Mouse (Mus musculus): ENCODE measurements around the gene Wnt9a.
A peak's percentile ranks its signal among the peaks of the same experiment; 100 is the strongest.
"Not testable (repeated sequence)": the region's sequence is repeated elsewhere in the genome, so short reads cannot be mapped to it uniquely, and the experiment has no call there.

Gene Wnt9a

DNA sequence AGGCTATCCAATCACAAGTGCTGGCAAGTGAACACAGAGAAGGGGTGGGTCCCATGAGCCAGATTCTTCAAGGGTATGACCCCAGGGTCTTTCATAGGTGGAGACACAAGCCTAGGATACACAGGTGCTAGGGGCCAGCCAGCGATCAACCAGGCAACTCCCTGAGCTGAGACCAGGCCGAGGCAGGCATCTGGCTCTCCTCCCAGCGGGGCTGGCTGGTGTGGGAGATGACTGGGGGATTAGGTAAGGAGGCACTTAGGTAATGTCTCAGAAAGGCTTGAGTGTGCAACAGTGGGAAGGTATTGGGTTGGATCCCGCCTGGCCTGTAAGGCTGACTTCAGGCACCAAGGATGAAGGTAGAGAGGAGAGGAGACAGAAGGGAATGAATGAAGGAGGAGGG lies 28.4 kb downstream of the Wnt9a start:
- DNase-seq (ENCODE audit: low read depth, low spot score) = no peak

DNA sequence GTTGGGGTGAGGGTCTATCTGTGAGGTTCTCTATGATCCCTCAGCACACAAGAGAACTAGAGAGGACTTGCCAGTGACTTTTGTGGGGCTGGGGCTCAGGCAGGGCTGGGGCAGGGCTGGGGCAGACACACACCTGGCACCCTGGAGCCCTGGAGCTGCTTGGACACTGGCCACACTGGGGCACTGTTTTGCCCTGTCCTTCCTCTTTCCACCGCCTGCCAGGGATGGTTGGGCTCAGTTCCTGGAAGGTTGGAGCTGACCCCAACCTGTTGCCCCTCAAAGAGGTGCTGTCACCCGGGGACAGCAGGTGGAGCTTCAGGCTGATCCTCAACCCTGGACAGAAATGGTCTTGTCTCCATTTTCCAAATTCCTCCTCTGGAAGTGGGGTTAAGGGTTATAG lies 29.2 kb downstream of the Wnt9a start:
- no peak for DNase-seq (ENCODE audit: low read depth, low spot score)

DNA sequence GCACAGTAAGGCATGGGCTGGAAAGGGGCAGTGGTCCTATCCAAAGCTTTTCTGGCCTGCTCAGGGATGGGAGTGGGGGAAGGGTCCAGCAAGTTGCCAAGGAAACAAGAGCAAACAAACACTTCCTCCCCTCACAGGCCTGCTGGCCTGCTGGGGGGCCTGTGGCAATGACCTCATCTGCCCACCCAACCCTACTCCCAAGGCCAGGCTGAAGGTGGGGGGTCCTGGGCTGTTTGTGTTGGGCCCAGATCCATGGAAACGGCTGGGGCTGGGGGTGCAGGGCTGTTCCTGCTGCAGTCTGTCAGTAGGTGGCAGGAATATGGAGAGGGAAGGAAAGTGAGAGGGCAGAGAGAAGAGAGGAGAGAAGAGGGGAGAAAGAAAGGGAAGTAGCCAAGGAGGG lies 29.7 kb downstream of the Wnt9a start:
- peak; percentile 31 for DNase-seq (ENCODE audit: low read depth, low spot score)

DNA sequence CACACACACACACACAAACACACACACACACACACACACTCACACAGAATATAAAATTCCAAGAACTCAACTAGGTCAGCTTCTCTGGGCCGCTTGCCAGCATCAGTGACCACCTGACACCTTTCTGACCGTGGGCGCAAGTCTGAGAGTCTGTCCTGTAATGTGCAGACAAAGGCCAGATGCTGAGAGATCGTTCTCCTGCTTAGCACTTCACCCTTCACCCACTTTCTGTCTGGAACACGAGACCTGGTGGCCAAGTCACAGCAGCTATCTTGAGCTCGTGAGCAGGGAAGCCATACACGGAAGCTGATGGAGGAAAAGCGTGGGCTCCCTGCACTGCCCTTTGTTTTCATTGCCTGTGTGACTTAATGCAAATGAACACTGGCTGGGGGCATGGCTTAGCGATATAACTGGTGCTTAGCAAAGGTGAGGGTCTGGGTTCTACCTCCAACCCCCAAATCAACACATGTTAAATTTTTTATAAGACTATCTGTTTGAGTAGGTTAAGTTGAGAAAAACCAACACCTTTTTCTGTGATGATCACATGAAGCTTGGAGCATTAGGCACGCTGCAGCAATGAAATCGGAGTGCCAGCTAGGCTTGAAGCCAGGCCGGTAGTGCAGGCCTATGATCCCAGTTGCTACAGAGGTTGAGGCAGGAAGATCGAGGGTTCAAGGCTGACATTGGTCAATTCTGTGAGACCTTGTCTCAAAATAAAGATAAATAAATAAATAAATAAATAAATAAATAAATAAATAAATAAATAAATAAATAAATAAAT lies 31.4 kb downstream of the Wnt9a start:
- no peak for DNase-seq (ENCODE audit: low read depth, low spot score)

DNA sequence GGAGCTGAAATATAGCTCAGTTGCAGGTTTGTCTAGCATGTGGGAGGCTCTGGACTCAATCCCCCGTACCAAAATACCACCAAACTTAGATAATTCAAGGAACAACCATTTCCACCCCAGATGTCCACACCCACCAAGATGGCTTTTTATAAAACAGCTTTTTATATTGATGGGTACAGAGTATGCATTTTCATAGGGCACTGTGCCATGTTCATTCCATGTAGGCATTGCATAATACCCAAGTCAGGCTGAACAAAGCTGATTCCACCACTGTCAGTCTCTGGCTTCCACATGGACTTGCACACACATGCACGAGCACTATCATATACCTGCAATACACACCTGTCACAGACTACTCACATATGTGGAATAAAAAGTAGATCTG lies 32.0 kb downstream of the Wnt9a start:
- DNase-seq (ENCODE audit: low read depth, low spot score) = no peak

DNA sequence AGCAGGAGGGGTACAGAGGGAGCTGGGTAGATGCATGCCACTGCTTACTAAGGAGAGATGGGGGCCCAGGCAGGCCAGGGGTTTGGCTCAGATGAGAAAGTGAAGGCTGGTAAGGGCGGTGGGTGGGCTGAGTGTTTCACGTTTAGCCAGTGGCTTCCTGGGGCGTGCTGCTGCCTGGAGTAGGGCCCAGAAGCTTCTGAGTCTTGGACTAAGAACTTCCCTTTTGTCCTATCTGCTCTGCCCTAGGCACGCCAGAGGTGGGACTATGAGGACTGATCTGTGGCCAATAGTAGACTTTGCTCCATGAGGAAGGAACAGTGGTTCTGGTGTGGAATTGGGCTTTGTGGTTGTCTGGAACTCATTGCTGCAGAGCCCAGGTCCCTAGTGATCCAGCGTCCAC lies 36.2 kb downstream of the Wnt9a start:
- DNase-seq (ENCODE audit: low read depth, low spot score) = no peak

DNA sequence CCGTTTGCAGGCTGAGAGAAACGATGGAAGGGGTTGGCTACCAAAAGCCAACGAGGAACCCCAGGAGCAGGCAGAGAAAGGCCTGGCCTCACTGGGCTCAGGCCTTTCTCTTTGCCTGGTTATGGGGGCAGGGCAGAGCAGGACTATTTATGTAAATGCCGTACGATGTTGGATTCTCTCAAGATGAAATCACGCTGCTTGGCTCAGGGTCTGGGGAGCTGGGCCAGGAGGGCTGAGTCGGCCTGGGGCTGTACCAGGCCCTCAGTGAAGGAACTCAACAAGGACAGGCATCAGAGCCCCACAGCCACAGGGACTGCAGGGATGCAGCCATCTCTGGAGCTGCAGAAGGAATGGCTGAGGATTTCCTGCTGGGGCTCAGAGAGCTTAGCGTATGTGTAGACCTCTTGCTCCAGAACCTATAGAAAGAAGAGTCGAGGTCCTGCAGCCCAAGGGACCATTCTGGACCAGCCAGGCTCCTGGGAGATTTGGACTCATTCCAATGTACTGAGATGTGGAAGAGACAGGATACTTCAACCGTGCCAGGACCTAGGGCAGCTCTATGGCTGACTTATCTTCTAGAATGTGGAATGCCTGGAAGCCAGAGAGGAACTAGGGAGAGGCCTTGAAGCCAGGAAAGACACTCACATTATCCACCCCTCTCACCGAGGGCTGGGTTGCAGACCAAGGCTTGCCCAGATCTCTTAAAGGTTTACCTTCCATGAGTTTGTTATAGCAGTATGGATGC lies 39.6 kb downstream of the Wnt9a start:
- DNase-seq (ENCODE audit: low read depth, low spot score) = no peak

DNA sequence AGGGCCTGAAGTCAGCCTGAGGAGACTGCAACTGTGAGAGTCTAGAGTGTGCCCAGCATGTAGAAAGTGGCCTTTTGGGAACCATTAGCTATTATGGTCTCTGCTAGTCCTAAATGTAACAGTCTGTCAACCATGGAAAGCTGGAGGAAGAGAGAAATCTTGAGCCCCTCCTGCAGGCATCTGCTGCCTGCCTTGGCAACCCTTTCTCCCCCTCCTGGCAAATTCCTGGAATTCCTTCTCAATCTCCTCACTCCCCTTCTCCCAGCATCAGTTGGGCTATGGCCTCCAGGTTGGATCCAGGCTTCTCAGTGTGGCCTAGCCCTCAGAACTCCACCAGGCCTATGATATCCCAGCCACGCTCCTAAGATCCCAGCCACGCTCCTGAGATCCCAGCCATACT lies 43.6 kb downstream of the Wnt9a start:
- DNase-seq (ENCODE audit: low read depth, low spot score) = no peak

DNA sequence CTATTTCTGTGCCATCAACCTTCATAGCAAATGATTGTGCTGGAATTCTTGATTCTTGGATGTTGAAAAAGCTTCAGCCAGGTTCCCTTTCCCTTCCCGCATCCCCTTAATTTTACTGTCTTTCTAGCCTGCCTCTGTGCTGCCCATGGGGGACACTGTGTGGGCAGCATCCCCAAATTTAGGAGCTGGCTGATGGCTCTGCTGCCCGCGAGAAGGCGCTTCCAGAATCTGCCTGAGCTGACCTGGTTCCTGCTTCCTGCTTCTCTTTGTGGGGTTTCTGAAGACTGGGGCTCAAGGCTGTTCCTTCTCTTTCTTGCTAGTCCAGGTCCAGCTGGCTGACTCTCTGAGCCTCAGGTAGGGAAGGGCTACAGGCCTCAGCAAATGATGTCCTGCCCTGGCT lies 48.1 kb downstream of the Wnt9a start:
- no peak for DNase-seq (ENCODE audit: low read depth, low spot score)

DNA sequence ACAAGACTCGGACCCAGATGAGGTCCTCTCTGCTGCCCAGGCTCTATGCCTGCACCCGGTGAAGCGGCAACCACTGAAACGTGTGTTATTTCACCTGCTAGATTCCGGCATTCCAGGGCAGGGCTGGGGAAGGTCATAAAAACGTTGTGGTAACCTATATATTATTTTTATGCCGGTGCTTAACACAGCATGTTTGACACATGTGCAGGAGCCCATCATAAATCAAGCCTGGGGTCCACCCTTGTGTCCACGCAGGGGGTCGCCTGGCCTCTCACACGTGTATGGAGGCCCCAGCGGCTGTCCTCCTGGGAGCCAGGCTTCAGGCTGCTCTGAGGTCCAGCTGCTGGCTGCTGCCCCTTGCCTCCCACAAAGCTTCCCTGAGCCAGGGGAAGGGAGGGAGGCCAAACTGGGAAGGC lies 50.2 kb downstream of the Wnt9a start:
- DNase-seq (ENCODE audit: low read depth, low spot score) = no peak

DNA sequence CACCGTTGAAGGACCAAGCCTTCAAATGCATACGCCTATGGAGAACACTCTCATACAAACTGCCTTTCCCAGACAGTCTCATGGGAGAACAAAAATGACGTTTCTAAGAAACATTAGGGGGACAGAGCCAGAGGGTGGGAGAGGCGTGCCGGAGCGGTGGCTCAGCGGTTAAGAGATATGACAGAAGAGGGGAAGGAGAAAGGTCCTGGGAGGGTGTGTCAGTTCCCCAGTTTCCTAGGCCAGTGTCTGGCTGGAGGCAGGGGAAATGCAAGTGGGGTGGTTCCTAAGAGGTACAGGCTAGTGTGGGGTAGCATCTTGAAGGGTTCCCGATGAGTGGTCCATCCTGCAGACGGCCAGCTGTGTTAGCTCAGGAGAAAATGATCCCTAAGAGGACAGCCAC lies 54.6 kb downstream of the Wnt9a start:
- DNase-seq (ENCODE audit: low read depth, low spot score) = no peak

DNA sequence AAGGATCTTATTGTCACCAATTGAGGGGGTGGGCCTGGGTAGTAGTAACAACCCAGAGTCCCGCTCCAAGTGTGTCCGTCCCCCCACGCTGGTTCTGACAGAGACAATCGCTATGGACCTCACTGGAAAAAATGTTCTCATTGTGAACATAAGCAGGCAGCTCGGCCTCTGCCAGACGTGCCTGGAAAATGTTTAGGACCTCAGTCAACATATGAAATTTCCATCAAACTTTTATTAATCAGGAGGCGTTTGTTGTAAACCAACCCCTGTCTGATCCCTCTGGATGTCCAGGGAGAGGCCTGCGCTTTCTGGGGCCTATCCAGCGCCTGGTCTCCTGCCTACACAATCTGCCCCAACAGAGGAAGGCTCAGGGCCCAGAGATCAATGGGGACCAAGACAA lies 57.3 kb downstream of the Wnt9a start:
- no peak for DNase-seq (ENCODE audit: low read depth, low spot score)

DNA sequence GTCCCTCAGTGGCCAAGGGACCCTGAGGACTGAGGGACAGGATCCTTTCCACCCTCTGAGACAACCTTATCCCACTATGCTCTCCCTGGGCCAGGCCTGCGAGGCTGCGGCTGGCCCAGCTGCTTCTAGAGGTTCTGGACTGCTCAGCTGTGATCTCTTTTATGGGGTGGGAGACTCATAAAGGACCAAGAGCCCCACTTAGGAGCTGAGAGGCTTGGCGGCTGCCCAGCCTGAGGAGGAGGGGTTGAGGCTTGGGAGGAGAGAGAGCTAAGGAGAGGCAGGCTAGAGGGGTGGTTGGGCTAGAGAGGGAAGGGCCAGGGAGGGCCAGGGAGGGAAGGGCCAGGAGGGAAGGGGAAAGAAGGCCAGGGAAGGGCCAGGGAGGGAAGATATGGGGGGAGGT lies 57.7 kb downstream of the Wnt9a start:
- DNase-seq (ENCODE audit: low read depth, low spot score) = no peak

DNA sequence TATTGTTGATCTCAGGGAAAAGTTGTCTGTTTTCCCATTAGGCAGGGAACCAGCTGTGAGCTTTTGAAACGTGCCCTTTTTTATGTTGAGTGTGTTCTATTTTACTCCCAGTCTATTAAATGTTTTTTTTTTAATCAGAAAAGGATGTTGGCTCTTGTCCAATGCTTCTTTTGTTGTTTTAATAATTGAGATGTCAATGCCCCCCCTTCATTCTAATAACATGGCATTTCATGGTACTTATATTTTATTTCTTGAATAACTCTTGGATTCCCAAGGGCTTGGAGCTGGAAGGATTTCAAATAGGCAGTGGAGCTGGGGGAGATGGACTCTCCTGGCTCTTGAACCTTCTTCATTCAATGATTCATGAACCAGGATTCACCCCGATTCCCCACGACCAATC lies 59.3 kb downstream of the Wnt9a start:
- DNase-seq (ENCODE audit: low read depth, low spot score) = no peak

DNA sequence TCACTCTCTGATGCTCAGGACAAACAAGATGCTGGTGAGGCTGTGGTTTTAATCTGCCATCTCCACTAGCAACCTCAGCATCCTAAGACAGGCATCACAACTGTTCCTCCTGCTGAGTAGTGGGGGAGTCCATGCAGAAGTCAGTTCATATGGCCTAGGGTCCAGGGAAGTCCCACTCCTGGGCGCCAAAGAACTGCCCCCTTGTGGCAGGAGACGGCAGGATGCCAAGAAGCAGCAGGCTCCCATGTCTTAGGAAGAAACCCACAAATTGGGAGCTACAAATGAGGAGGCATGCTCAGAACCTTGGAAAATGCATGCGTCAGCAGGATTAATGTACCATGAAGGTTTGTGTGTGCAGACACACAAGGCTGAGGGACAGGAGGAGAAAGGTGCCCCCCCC lies 59.9 kb downstream of the Wnt9a start:
- DNase-seq (ENCODE audit: low read depth, low spot score) = no peak

DNA sequence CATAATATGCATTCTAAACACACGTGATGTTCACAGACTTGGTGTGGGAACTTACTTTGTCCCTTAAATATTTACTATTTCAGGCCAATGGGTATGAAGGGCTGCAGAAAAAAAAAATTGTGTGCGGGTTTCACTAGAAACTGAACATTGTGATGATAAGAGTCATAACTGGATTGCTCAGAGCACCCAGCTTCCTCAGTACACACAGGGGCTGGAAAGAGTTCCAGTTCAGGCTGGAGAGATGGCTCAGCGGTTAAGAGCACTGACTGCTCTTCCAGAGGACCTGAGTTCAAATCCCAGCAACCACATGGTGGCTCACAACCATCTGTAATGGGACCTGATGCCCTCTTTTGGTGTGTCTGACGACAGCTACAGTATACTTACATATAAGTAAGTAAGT lies 61.2 kb downstream of the Wnt9a start:
- not testable (repeated sequence) for DNase-seq (ENCODE audit: low read depth, low spot score)

DNA sequence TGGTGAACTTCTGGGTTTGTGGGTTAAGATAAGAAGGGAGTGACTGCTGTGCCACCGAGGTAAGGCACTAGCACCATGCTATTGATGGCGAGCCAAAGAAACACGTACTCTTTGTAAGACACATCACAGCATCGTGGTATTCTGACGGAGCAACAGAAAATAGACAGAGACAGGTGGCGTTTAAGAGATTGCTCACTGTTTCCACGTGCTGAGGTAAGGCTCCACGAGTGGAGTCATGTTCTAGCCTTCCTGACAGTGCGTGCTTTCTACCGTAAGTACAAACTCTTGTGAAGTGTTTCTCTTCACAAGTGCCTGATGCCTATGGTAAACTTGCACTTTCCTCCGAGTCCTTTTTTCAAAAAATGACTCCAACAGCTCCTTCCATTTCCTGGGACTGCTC lies 63.1 kb downstream of the Wnt9a start:
- DNase-seq (ENCODE audit: low read depth, low spot score) = no peak

DNA sequence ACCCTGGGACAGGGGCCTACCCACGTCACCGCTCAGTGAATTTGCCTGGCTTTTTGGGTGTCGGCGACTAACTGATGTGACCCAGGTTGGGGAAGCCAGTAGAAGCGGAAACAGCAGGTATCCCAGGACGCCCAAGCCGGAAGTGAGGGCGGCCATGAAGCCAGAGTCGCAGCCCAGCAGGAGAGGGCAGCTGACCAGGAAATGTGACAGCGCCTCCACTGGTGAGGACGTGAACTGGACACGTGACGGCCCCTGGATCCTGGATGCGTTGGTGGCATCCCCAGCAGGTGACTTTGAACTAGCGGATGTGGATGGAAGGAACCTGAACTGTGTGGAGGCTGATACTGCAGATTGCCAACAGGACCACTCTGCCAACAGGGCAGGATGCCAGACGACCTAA lies 68.7 kb downstream of the Wnt9a start, which contains the start of gene Prss38:
Gene Prss38 (minus strand): TSS at position 183 of the 400 bp plus-strand sequence.
- no peak for DNase-seq (ENCODE audit: low read depth, low spot score)

DNA sequence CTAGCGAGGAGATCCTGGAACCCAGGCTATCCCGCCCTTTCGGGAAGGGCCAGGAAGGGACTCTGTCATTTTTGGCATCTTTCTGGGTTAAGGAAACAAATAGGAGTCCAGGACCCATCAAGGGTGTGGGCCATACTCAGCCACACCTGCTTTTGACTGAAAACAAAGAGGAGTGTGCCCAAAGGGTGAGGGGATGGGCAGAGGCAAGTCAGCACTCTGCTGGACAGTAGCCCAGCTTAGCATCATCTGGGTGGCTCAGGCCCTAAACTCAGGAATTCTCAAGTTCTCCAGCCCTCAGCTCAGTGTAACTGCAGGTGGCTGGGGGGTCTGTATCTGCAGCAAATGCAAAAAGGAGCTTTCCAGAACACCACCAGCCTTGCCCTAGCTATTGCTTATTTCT lies 71.3 kb downstream of the Wnt9a start:
- no peak for DNase-seq (ENCODE audit: low read depth, low spot score)

DNA sequence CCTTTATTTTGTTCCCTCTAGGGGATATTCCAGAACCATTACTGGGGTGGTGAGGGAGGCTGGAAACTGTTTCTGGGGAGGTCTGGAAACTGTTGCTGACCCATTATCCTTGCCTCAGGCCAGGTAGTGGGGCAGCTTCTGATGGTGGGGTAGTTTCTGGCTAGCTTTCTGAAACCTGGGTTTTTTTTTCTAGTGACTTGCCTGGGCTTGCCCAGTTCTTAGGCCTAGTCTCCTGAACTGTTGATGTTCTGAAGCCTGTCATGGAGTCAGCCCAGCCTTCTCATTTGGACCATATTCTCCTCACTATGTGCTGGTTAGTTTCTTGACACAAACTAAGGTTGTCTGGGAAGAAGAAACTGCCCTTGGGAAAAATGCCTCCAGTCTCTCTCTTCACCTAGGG lies 72.8 kb downstream of the Wnt9a start:
- DNase-seq (ENCODE audit: low read depth, low spot score) = no peak

Measured in embryo, embryonic 11.5 days (tissue).